Comparison of ENCODE assay signal across 8 mouse cellular contexts in genomic region chr19:56320186-56320860, GRCm38 (mm10). TPM values are rescaled to one million over a fixed set of nuclear protein-coding genes. Genes with fewer than 3 reads are reported as not detected.
DNase-seq lines count a peak whose midpoint lies in the region; ATAC-seq and TF ChIP-seq lines count a peak whose summit lies in the region.

No protein-coding gene starts in this region.

- 0 out of 2 replicates have a peak, but pooled peaks have one; percentile 4 for TF ChIP-seq CTCF in midbrain, postnatal 0 days (IDR thresholded peaks at IDR 0.05)

- H3K27me3 ChIP-seq in heart, embryonic 16.5 days (ENCODE audit: control insufficient read depth, insufficient read depth, low read length), result no peaks in the 10 kb centered on the region
- no peaks in the 10 kb centered on the region for H3K27me3 ChIP-seq in hindbrain, embryonic 14.5 days (ENCODE audit: control insufficient read depth, insufficient read depth, low read length)
- no peaks in the 10 kb centered on the region for H3K27me3 ChIP-seq in limb, embryonic 15.5 days
- no peaks in the 10 kb centered on the region for H3K27me3 ChIP-seq in midbrain, postnatal 0 days (ENCODE audit: insufficient read depth, low read length)

- H3K36me3 ChIP-seq in heart, embryonic 16.5 days (ENCODE audit: control insufficient read depth, insufficient read depth), result peaks cover 21% of the 10 kb centered on the region
- H3K36me3 ChIP-seq in hindbrain, embryonic 14.5 days (replicated peaks; ENCODE audit: control insufficient read depth, insufficient read depth), result no peaks in the 10 kb centered on the region
- no peaks in the 10 kb centered on the region for H3K36me3 ChIP-seq in limb, embryonic 15.5 days
- H3K36me3 ChIP-seq in midbrain, postnatal 0 days (ENCODE audit: insufficient read depth, low read length), result no peaks in the 10 kb centered on the region

- ATAC-seq in heart, embryonic 16.5 days (replicated peaks; ENCODE audit: extremely low read depth, insufficient read depth, low FRiP score), result no peak
- ATAC-seq in hindbrain, embryonic 14.5 days (ENCODE audit: low FRiP score), result no peak
- no peak for ATAC-seq in limb, embryonic 15.5 days (ENCODE audit: insufficient number of reproducible peaks, low FRiP score, low TSS enrichment, low read depth)
- no peak for ATAC-seq in midbrain, postnatal 0 days (ENCODE audit: low FRiP score)
- ATAC-seq in granulocyte monocyte progenitor cell, adult 5-6 weeks (replicated peaks; ENCODE audit: poor library complexity, severe bottlenecking), result no peak; the same call in 1 of the 2 replicates

- H3K9me3 ChIP-seq in heart, embryonic 16.5 days (replicated peaks; ENCODE audit: control insufficient read depth, low read length), result no peaks in the 10 kb centered on the region
- H3K9me3 ChIP-seq in hindbrain, embryonic 14.5 days (ENCODE audit: control insufficient read depth, low read length), result no peaks in the 10 kb centered on the region
- no peaks in the 10 kb centered on the region for H3K9me3 ChIP-seq in limb, embryonic 15.5 days
- no peaks in the 10 kb centered on the region for H3K9me3 ChIP-seq in midbrain, postnatal 0 days (ENCODE audit: low read length)

- no peak overlapping the region; the same call in 1 of the 2 replicates for H3K9ac ChIP-seq in heart, embryonic 16.5 days (ENCODE audit: low read length)
- peak overlapping the region; percentile 28; the same call in 1 of the 2 replicates for H3K9ac ChIP-seq in hindbrain, embryonic 14.5 days
- H3K9ac ChIP-seq in limb, embryonic 15.5 days, result no peak overlapping the region
- H3K9ac ChIP-seq in midbrain, postnatal 0 days (replicated peaks; ENCODE audit: low read length, poor library complexity, severe bottlenecking), result no peak overlapping the region

- peaks cover 5% of the 10 kb centered on the region for H3K4me1 ChIP-seq in heart, embryonic 16.5 days (ENCODE audit: control insufficient read depth, insufficient read depth, low read length)
- peaks cover 16% of the 10 kb centered on the region for H3K4me1 ChIP-seq in hindbrain, embryonic 14.5 days (replicated peaks; ENCODE audit: control insufficient read depth, insufficient read depth, low read length)
- H3K4me1 ChIP-seq in limb, embryonic 15.5 days, result peaks cover 16% of the 10 kb centered on the region
- H3K4me1 ChIP-seq in midbrain, postnatal 0 days (ENCODE audit: insufficient read depth, low read length), result 0 out of 2 replicates have a peak, but pooled peaks cover 7% of the 10 kb centered on the region

- 40% methylated on average over 26 of the region's 26 CpGs for WGBS in heart, embryonic 16.5 days
- 25% methylated on average over 26 of the region's 26 CpGs for WGBS in hindbrain, embryonic 14.5 days
- WGBS in limb, embryonic 15.5 days, result 25% methylated on average over 26 of the region's 26 CpGs
- 24% methylated on average over 26 of the region's 26 CpGs for WGBS in midbrain, postnatal 0 days

- no peak overlapping the region for H3K27ac ChIP-seq in heart, embryonic 16.5 days (ENCODE audit: low read length)
- no peak overlapping the region for H3K27ac ChIP-seq in hindbrain, embryonic 14.5 days
- no peak overlapping the region for H3K27ac ChIP-seq in limb, embryonic 15.5 days
- H3K27ac ChIP-seq in midbrain, postnatal 0 days (ENCODE audit: low read depth, low read length), result no peak overlapping the region

- peak overlapping the region; percentile 18 for H3K4me3 ChIP-seq in heart, embryonic 16.5 days (ENCODE audit: low read length)
- no peak overlapping the region for H3K4me3 ChIP-seq in hindbrain, embryonic 14.5 days (replicated peaks; ENCODE audit: low read length)
- peak overlapping the region; percentile 19 for H3K4me3 ChIP-seq in limb, embryonic 15.5 days
- no peak overlapping the region for H3K4me3 ChIP-seq in midbrain, postnatal 0 days (ENCODE audit: low read depth, low read length)

- DNase-seq in heart, adult 8-10 months (ENCODE audit: low spot score), result no peak
- no peak for DNase-seq in hindbrain, embryonic 14.5 days (ENCODE audit: low spot score)
- DNase-seq in midbrain, postnatal 0 days (ENCODE audit: low spot score), result peak; percentile 21
- DNase-seq in layer of hippocampus, postnatal 36 days, result no peak
- no peak for DNase-seq in adrenal gland, postnatal 36 days

- H3K4me2 ChIP-seq in heart, embryonic 16.5 days (ENCODE audit: low read depth, low read length), result peak overlapping the region; percentile 44
- H3K4me2 ChIP-seq in hindbrain, embryonic 14.5 days (replicated peaks), result peak overlapping the region; percentile 36
- peak overlapping the region; percentile 41 for H3K4me2 ChIP-seq in limb, embryonic 15.5 days
- peak overlapping the region; percentile 29 for H3K4me2 ChIP-seq in midbrain, postnatal 0 days (ENCODE audit: low read depth, low read length, poor library complexity, severe bottlenecking)

RNA-seq across cellular contexts. Expression of gene Habp2, which starts 33.4 kb away (rescaled TPM):
- polyA plus RNA-seq in heart, embryonic 16.5 days (2015; fragmentation: Nextera tagmentation; extraction: Ambion mirVana), result 2.2 and 2.4 TPM in 2 replicates
- not detected for total RNA-seq in heart, adult 8-10 months (2022)
- not detected in 2 replicates for polyA plus RNA-seq in hindbrain, embryonic 14.5 days (2014; fragmentation: Nextera tagmentation; extraction: Ambion mirVana)
- polyA plus RNA-seq in limb, embryonic 15.5 days (2015; fragmentation: Nextera tagmentation; extraction: Ambion mirVana), result 0.29 and 0.35 TPM in 2 replicates
- total RNA-seq in midbrain, postnatal 0 days (2014; rRNA removed), result not detected in 2 replicates
- polyA plus RNA-seq in midbrain, postnatal 0 days (2015; fragmentation: Nextera tagmentation; extraction: Ambion mirVana), result 0.06 and 0.12 TPM in 2 replicates
- total RNA-seq in granulocyte monocyte progenitor cell, adult 5-6 weeks (2014; fragmentation: Nextera tagmentation), result not detected in 2 replicates
- total RNA-seq in granulocyte monocyte progenitor cell, adult 5-6 weeks (2017), result not detected in 2 replicates
- total RNA-seq in layer of hippocampus, postnatal 36 days (2021), result not detected
- total RNA-seq in adrenal gland, postnatal 36 days (2021), result under 1 TPM in 1 of 2 experiments, not detected in 1; 0.33 TPM

Comparison
In these comparisons a context has a peak if more than half of its experiments do, and no peak if none do; other contexts are left out.
1. H3K4me3 ChIP-seq: peak in heart, embryonic 16.5 days (single experiment) and limb, embryonic 15.5 days (single experiment); none in hindbrain, embryonic 14.5 days (single experiment) and midbrain, postnatal 0 days (single experiment).
2. Peak in every context shown above with its lines, with median percentiles within 50 percentile points of each other: H3K4me2 ChIP-seq.